Mouse (Mus musculus) stomach, embryonic 16.5 days (tissue): ENCODE measurements at regions not wholly inside any gene's neighbourhood (a gene's known extent, or its start where the extent isn't known, plus 50 kb on each side); places are given as distances from the start of the nearest gene placed in this dataset.

Experiments
- ATAC-seq: fragments of 200-750 bp; cut with Nextera tagmentation; 2 replicates; pipeline ENCODE4 v1.8.0; 2017; ENCODE audit warnings: moderate number of reproducible peaks, moderate TSS enrichment; ENCODE audit not compliant: insufficient read depth, low FRiP score
- H3K27ac ChIP-seq: fragments of 300-500 bp; sonication (generic); 2 replicates; pipeline ENCODE4 v1.5.1; 2014; ENCODE audit warnings: low read length
- H3K27me3 ChIP-seq: fragments of 300-500 bp; sonication (generic); 2 replicates; pipeline ENCODE4 v1.6.1; 2014; ENCODE audit warnings: low read length, control low read depth, mixed read lengths; ENCODE audit not compliant: control insufficient read depth, insufficient read depth
- H3K36me3 ChIP-seq: fragments of 300-500 bp; sonication (generic); 2 replicates; pipeline ENCODE4 v1.6.1; 2014; ENCODE audit warnings: low read length; ENCODE audit not compliant: control insufficient read depth, insufficient read depth
- H3K4me1 ChIP-seq: fragments of 300-500 bp; sonication (generic); 2 replicates; pipeline ENCODE4 v1.6.1; 2014; ENCODE audit warnings: low read length, control low read depth, mixed read lengths; ENCODE audit not compliant: control insufficient read depth, insufficient read depth
- H3K4me2 ChIP-seq: fragments of 300-500 bp; sonication (generic); 2 replicates; pipeline ENCODE4 v1.6.1; 2014; ENCODE audit warnings: low read depth, low read length, mixed read lengths
- H3K4me3 ChIP-seq: fragments of 300-500 bp; sonication (generic); replicated peaks from 2 replicates; pipeline ENCODE4 v1.5.1; 2014; ENCODE audit warnings: mild to moderate bottlenecking, low read length
- H3K9ac ChIP-seq: fragments of 300-500 bp; sonication (generic); 2 replicates; pipeline ENCODE4 v1.6.1; 2014; ENCODE audit warnings: low read length
- H3K9me3 ChIP-seq: fragments of 300-500 bp; sonication (generic); replicated peaks from 2 replicates; pipeline ENCODE4 v1.6.1; 2016; ENCODE audit warnings: low read length, control low read depth; ENCODE audit not compliant: control insufficient read depth
- WGBS: fragments of 180-500 bp; shearing (Covaris S2); extraction: QIAGEN DNeasy Blood & Tissue Kit; methylation state at CpG from one replicate; pipeline ENCODE4 v1.1.7; 2014; 5-methylcytosine and 5-hydroxymethylcytosine counted together

DNA sequence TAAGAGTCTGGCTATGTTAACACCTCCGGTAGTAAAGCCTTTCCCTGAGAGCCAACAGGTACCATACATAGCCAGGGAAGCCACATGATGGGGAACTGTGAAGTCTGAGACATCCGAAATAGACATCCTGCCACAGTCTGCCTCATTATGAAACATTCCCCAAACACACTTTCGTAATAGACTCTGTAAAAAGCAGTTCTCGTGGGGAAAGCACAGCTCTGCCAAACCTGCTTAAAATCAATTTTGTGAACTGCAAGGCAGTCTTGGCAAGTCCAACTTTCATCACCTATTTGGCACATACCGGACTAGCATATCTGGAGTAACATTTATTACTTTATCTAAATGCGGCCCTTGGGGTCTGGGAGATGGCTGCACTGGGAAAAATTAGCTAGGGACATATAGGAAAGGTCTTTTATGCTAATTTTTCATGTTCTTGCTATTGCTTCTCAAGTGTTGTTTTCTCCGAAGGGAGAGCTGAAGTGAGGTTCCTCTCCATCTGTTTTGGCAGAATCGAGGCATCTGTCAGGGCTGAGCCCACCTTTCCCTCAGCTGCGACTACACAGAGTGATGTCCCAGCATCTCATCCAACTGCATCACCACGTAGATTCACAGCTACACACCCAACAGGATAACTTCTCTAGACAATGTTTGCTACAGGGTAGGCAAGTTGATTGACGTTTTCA lies 86.8 kb upstream of the Phactr1 start:
- Histone ChIP-seq H3K4me3 (no peak overlapping the region), H3K27ac (no peak overlapping the region), H3K4me2 (no peak overlapping the region), H3K9ac (no peak overlapping the region), H3K4me1 (no peaks in the 10 kb centered on the region), H3K9me3 (no peaks in the 10 kb centered on the region), H3K36me3 (no peaks in the 10 kb centered on the region), H3K27me3 (no peaks in the 10 kb centered on the region)
- 71% methylated on average over 11 of the region's 11 CpGs for WGBS
- no peak for ATAC-seq

- Histone ChIP-seq H3K36me3 (no peaks in the 10 kb centered on the region), H3K9ac (no peak overlapping the region), H3K27me3 (no peaks in the 10 kb centered on the region), H3K4me1 (no peaks in the 10 kb centered on the region), H3K9me3 (no peaks in the 10 kb centered on the region), H3K4me2 (no peak overlapping the region), H3K4me3 (no peak overlapping the region), H3K27ac (no peak overlapping the region)
- ATAC-seq, result no peak
- WGBS, result 47% methylated on average over 3 of the region's 3 CpGs
Measured at GRCm38 (mm10) chr13:42595180-42595579, 85.2 kb upstream of the Phactr1 start.

GRCm38 (mm10) chr13:42597781-42598180 lies 82.6 kb upstream of the Phactr1 start:
- H3K9me3 ChIP-seq, result no peaks in the 10 kb centered on the region
- H3K9ac ChIP-seq, result no peak overlapping the region
- no peak overlapping the region for H3K4me2 ChIP-seq
- no peaks in the 10 kb centered on the region for H3K36me3 ChIP-seq
- H3K4me3 ChIP-seq, result no peak overlapping the region
- H3K27me3 ChIP-seq, result no peaks in the 10 kb centered on the region
- WGBS, result 86% methylated on average over 3 of the region's 3 CpGs
- no peaks in the 10 kb centered on the region for H3K4me1 ChIP-seq
- no peak overlapping the region for H3K27ac ChIP-seq
- ATAC-seq, result no peak

GRCm38 (mm10) chr13:42603308-42603707 lies 77.1 kb upstream of the Phactr1 start:
- Histone ChIP-seq H3K27ac (no peak overlapping the region), H3K9me3 (no peaks in the 10 kb centered on the region), H3K36me3 (no peaks in the 10 kb centered on the region), H3K9ac (no peak overlapping the region), H3K27me3 (no peaks in the 10 kb centered on the region), H3K4me3 (no peak overlapping the region), H3K4me2 (no peak overlapping the region), H3K4me1 (no peaks in the 10 kb centered on the region)
- ATAC-seq, result no peak
- WGBS, result 82% methylated on average over 4 of the region's 4 CpGs

DNA sequence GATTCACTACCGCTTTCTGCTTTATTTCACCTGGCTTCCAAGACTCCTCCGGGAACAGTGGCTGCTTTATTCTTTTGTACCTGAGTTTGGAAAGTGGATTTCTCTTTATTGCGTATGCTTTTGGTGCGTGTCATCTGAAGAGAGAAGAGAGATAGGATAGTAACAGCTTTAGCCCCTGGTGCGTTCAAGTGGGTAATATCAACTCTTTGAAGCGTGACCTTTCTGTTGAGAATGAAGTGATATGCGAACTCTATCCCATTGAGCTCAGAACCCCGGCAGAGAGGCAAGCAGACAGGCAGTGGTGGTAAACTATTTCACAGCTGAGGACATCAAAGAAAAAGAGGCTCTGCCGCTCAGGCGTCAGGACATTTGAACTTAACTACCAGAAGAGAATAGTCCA lies 72.7 kb upstream of the Phactr1 start:
- Histone ChIP-seq H3K9ac (no peak overlapping the region), H3K4me3 (no peak overlapping the region), H3K27ac (no peak overlapping the region), H3K27me3 (no peaks in the 10 kb centered on the region), H3K4me2 (no peak overlapping the region), H3K9me3 (no peaks in the 10 kb centered on the region), H3K4me1 (no peaks in the 10 kb centered on the region), H3K36me3 (no peaks in the 10 kb centered on the region)
- ATAC-seq, result no peak
- WGBS, result 51% methylated on average over 10 of the region's 10 CpGs

- 30% methylated on average over 4 of the region's 4 CpGs for WGBS
- Histone ChIP-seq H3K4me3 (no peak overlapping the region), H3K9me3 (no peaks in the 10 kb centered on the region), H3K27ac (no peak overlapping the region), H3K4me2 (no peak overlapping the region), H3K4me1 (no peaks in the 10 kb centered on the region), H3K36me3 (no peaks in the 10 kb centered on the region), H3K27me3 (no peaks in the 10 kb centered on the region), H3K9ac (no peak overlapping the region)
- ATAC-seq, result no peak
Measured at GRCm38 (mm10) chr13:42608963-42609362, 71.5 kb upstream of the Phactr1 start.

GRCm38 (mm10) chr13:42613326-42613725 lies 67.1 kb upstream of the Phactr1 start:
- ATAC-seq, result no peak
- H3K9ac ChIP-seq, result no peak overlapping the region
- WGBS, result 71% methylated on average over 4 of the region's 4 CpGs

DNA sequence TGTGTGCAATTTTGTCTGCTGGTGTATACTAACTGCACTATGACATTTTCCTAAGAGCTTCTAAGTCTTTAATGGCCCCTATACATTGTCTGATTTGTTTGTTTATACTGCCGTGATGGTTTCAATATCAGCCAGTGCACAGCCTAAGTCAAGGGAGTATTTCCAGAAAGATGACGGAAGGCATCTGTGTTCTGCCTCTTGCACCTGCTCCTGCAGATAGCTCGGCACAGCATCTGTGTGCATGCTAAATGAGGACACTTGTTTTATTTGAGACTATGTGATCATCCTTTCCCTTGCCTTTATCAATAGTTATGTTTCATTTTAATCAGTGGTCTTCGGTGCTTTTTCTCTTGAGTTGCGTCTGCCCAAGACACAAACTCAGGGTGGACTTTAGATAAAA lies 64.6 kb upstream of the Phactr1 start:
- no peaks in the 10 kb centered on the region for H3K27me3 ChIP-seq
- WGBS, result 60% methylated on average over 5 of the region's 5 CpGs
- H3K9me3 ChIP-seq, result no peaks in the 10 kb centered on the region
- H3K9ac ChIP-seq, result no peak overlapping the region
- no peaks in the 10 kb centered on the region for H3K4me1 ChIP-seq
- H3K36me3 ChIP-seq, result no peaks in the 10 kb centered on the region
- H3K4me3 ChIP-seq, result no peak overlapping the region
- no peak for ATAC-seq
- no peak overlapping the region for H3K27ac ChIP-seq
- H3K4me2 ChIP-seq, result no peak overlapping the region

More at GRCm38 (mm10) chr13:42613326-42613725, 67.1 kb upstream of the Phactr1 start:
- Histone ChIP-seq H3K27ac (no peak overlapping the region), H3K9me3 (no peaks in the 10 kb centered on the region), H3K27me3 (no peaks in the 10 kb centered on the region), H3K36me3 (no peaks in the 10 kb centered on the region), H3K4me3 (no peak overlapping the region), H3K4me1 (no peaks in the 10 kb centered on the region), H3K4me2 (no peak overlapping the region)

GRCm38 (mm10) chr13:42617225-42617624 lies 63.2 kb upstream of the Phactr1 start:
- Histone ChIP-seq H3K4me1 (no peaks in the 10 kb centered on the region), H3K9me3 (no peaks in the 10 kb centered on the region), H3K4me2 (no peak overlapping the region), H3K27me3 (no peaks in the 10 kb centered on the region), H3K36me3 (no peaks in the 10 kb centered on the region), H3K9ac (no peak overlapping the region), H3K27ac (no peak overlapping the region), H3K4me3 (no peak overlapping the region)
- ATAC-seq, result no peak
- WGBS, result 88% methylated on average over 6 of the region's 6 CpGs
